ENCODE assay signal across 9 mouse cellular contexts in genomic region chr19:41716233-41717218, GRCm38 (mm10). TPM values are rescaled to one million over a fixed set of nuclear protein-coding genes. Genes with fewer than 3 reads are reported as not detected.
DNase-seq lines count a peak whose midpoint lies in the region; ATAC-seq and TF ChIP-seq lines count a peak whose summit lies in the region.
"Had no signal": no experiment of that assay in that cellular context is flagged by ENCODE, and none has a peak within 500 bp of the region (broad histone marks: within the 10 kb centered on the region; RNA-seq: fewer than 3 reads in every experiment).

No protein-coding gene starts in this region.

- H3K9ac ChIP-seq in liver, embryonic 11.5 days (ENCODE audit: low read depth, low read length) = no peak overlapping the region
- no peak overlapping the region for H3K9ac ChIP-seq in liver, postnatal 0 days (replicated peaks)
- H3K9ac ChIP-seq in embryonic facial prominence, embryonic 11.5 days (replicated peaks; ENCODE audit: low read length) = no peak overlapping the region
- H3K9ac ChIP-seq in hindbrain, embryonic 15.5 days = no peak overlapping the region
- no peak overlapping the region for H3K9ac ChIP-seq in neural tube, embryonic 15.5 days (replicated peaks)
- H3K9ac ChIP-seq: liver, embryonic 15.5 days had no signal

- TF ChIP-seq CTCF in liver, postnatal 0 days (IDR thresholded peaks at IDR 0.05; ENCODE audit: low read depth) = no peak
- TF ChIP-seq CTCF in left cerebral cortex, adult 2 months (IDR thresholded peaks at IDR 0.05) = no peak

- no peak overlapping the region for H3K4me3 ChIP-seq in liver, embryonic 11.5 days (ENCODE audit: low read depth, low read length)
- no peak overlapping the region for H3K4me3 ChIP-seq in liver, postnatal 0 days (ENCODE audit: low read depth, low read length)
- H3K4me3 ChIP-seq in embryonic facial prominence, embryonic 11.5 days (ENCODE audit: low read depth, low read length) = no peak overlapping the region
- no peak overlapping the region for H3K4me3 ChIP-seq in hindbrain, embryonic 15.5 days
- H3K4me3 ChIP-seq in neural tube, embryonic 15.5 days (replicated peaks) = no peak overlapping the region
- no peak overlapping the region for H3K4me3 ChIP-seq in left cerebral cortex, adult 2 months
- H3K4me3 ChIP-seq: liver, embryonic 15.5 days had no signal

- H3K4me1 ChIP-seq in liver, embryonic 11.5 days (replicated peaks; ENCODE audit: control insufficient read depth, insufficient read depth, low read length) = peaks cover 4% of the 10 kb centered on the region; the same call in 1 of the 2 replicates
- H3K4me1 ChIP-seq in liver, postnatal 0 days (ENCODE audit: insufficient read depth) = no peaks in the 10 kb centered on the region
- peaks cover 10% of the 10 kb centered on the region; the same call in 1 of the 2 replicates for H3K4me1 ChIP-seq in embryonic facial prominence, embryonic 11.5 days (ENCODE audit: control insufficient read depth, insufficient read depth, low read length)
- peaks cover 37% of the 10 kb centered on the region for H3K4me1 ChIP-seq in hindbrain, embryonic 15.5 days (replicated peaks)
- peaks cover 60% of the 10 kb centered on the region for H3K4me1 ChIP-seq in neural tube, embryonic 15.5 days
- H3K4me1 ChIP-seq: liver, embryonic 15.5 days had no signal

- peak; percentile 26; the same call in 1 of the 2 replicates for ATAC-seq in liver, embryonic 11.5 days (replicated peaks; ENCODE audit: low FRiP score)
- ATAC-seq in liver, postnatal 0 days = no peak
- ATAC-seq in embryonic facial prominence, embryonic 11.5 days (replicated peaks; ENCODE audit: insufficient number of reproducible peaks, low FRiP score, low TSS enrichment, low read depth) = peak; percentile 81
- peak; percentile 54; the same call in 1 of the 2 replicates for ATAC-seq in hindbrain, embryonic 15.5 days (ENCODE audit: low FRiP score, low read depth)
- peak; percentile 14; the same call in 1 of the 2 replicates for ATAC-seq in neural tube, embryonic 15.5 days (ENCODE audit: low FRiP score)

- WGBS in liver, embryonic 11.5 days = 51% methylated on average over 19 of the region's 19 CpGs
- 37% methylated on average over 19 of the region's 19 CpGs for WGBS in liver, postnatal 0 days (ENCODE audit: insufficient replicate concordance)
- 16% methylated on average over 19 of the region's 19 CpGs for WGBS in embryonic facial prominence, embryonic 11.5 days
- 21% methylated on average over 19 of the region's 19 CpGs for WGBS in hindbrain, embryonic 15.5 days
- 30% methylated on average over 19 of the region's 19 CpGs for WGBS in neural tube, embryonic 15.5 days

- no peak overlapping the region for H3K27ac ChIP-seq in liver, embryonic 11.5 days (ENCODE audit: low read depth, low read length)
- H3K27ac ChIP-seq in liver, postnatal 0 days (ENCODE audit: low read depth) = no peak overlapping the region
- H3K27ac ChIP-seq in embryonic facial prominence, embryonic 11.5 days (replicated peaks; ENCODE audit: low read depth, low read length) = no peak overlapping the region
- H3K27ac ChIP-seq in hindbrain, embryonic 15.5 days (replicated peaks) = no peak overlapping the region
- no peak overlapping the region for H3K27ac ChIP-seq in neural tube, embryonic 15.5 days (replicated peaks)
- no peak overlapping the region for H3K27ac ChIP-seq in left cerebral cortex, adult 2 months
- H3K27ac ChIP-seq: liver, embryonic 15.5 days had no signal

- TF ChIP-seq EP300 in liver, postnatal 0 days (IDR thresholded peaks at IDR 0.05; ENCODE audit: low read depth) = no peak

- H3K9me3 ChIP-seq in liver, embryonic 11.5 days (ENCODE audit: control insufficient read depth, low read length) = no peaks in the 10 kb centered on the region
- H3K9me3 ChIP-seq in liver, postnatal 0 days (ENCODE audit: low read length) = no peaks in the 10 kb centered on the region
- no peaks in the 10 kb centered on the region for H3K9me3 ChIP-seq in embryonic facial prominence, embryonic 11.5 days (replicated peaks; ENCODE audit: control insufficient read depth, low read length)
- no peaks in the 10 kb centered on the region for H3K9me3 ChIP-seq in hindbrain, embryonic 15.5 days
- no peaks in the 10 kb centered on the region for H3K9me3 ChIP-seq in neural tube, embryonic 15.5 days (replicated peaks)
- H3K9me3 ChIP-seq: liver, embryonic 15.5 days had no signal

- H3K27me3 ChIP-seq in liver, embryonic 11.5 days (replicated peaks; ENCODE audit: control insufficient read depth, insufficient read depth, low read length) = no peaks in the 10 kb centered on the region
- no peaks in the 10 kb centered on the region for H3K27me3 ChIP-seq in liver, postnatal 0 days (ENCODE audit: insufficient read depth, low read length)
- H3K27me3 ChIP-seq in embryonic facial prominence, embryonic 11.5 days (ENCODE audit: control insufficient read depth, insufficient read depth, low read length) = no peaks in the 10 kb centered on the region
- H3K27me3 ChIP-seq in hindbrain, embryonic 15.5 days = no peaks in the 10 kb centered on the region
- H3K27me3 ChIP-seq in neural tube, embryonic 15.5 days (replicated peaks) = no peaks in the 10 kb centered on the region
- H3K27me3 ChIP-seq: liver, embryonic 15.5 days had no signal

- intact Hi-C loops in left cerebral cortex, adult 2 months (cut with DNase I) = no loop called here

- H3K36me3 ChIP-seq in liver, embryonic 11.5 days (ENCODE audit: control insufficient read depth, insufficient read depth, low read length) = no peaks in the 10 kb centered on the region
- no peaks in the 10 kb centered on the region for H3K36me3 ChIP-seq in liver, postnatal 0 days (replicated peaks; ENCODE audit: insufficient read depth, low read length)
- H3K36me3 ChIP-seq in embryonic facial prominence, embryonic 11.5 days (replicated peaks; ENCODE audit: control insufficient read depth, insufficient read depth, low read depth, low read length) = no peaks in the 10 kb centered on the region
- H3K36me3 ChIP-seq in hindbrain, embryonic 15.5 days = no peaks in the 10 kb centered on the region
- H3K36me3 ChIP-seq in neural tube, embryonic 15.5 days = no peaks in the 10 kb centered on the region
- H3K36me3 ChIP-seq: liver, embryonic 15.5 days had no signal

- DNase-seq in liver, embryonic 11.5 days (ENCODE audit: low spot score) = no peak
- no peak for DNase-seq in liver, postnatal 0 days
- peak; percentile 68 for DNase-seq in embryonic facial prominence, embryonic 11.5 days (ENCODE audit: low spot score)
- DNase-seq in layer of hippocampus, adult 8-10 months (ENCODE audit: low spot score in 2 of 2) = no peak
- no peak for DNase-seq in left cerebral cortex, adult 2 months (ENCODE audit: extremely low spot score in 1 of 2, low spot score in 2 of 2)
- DNase-seq: thymus, postnatal 36 days had no signal

- H3K4me2 ChIP-seq in liver, embryonic 11.5 days = no peak overlapping the region
- no peak overlapping the region for H3K4me2 ChIP-seq in liver, postnatal 0 days (ENCODE audit: low read depth, low read length)
- no peak overlapping the region for H3K4me2 ChIP-seq in embryonic facial prominence, embryonic 11.5 days (ENCODE audit: low read depth, low read length)
- H3K4me2 ChIP-seq in hindbrain, embryonic 15.5 days = no peak overlapping the region
- H3K4me2 ChIP-seq in neural tube, embryonic 15.5 days = no peak overlapping the region
- H3K4me2 ChIP-seq: liver, embryonic 15.5 days had no signal

RNA-seq across cellular contexts. Expression of gene Slit1, which starts 26.9 kb away (rescaled TPM):
- 0.16 and 0.26 TPM in 2 replicates for polyA plus RNA-seq in liver, embryonic 11.5 days (2014; fragmentation: Nextera tagmentation; extraction: Ambion mirVana)
- polyA plus RNA-seq in liver, postnatal 0 days (2015; fragmentation: Nextera tagmentation; extraction: Ambion mirVana) = 0.12 and 0.13 TPM in 2 replicates
- 2.1 TPM in 2 replicates for polyA plus RNA-seq in embryonic facial prominence, embryonic 11.5 days (2014; fragmentation: Nextera tagmentation; extraction: Ambion mirVana)
- 23.5 and 25.7 TPM in 2 replicates for polyA plus RNA-seq in hindbrain, embryonic 15.5 days (2015; fragmentation: Nextera tagmentation; extraction: Ambion mirVana)
- polyA plus RNA-seq in neural tube, embryonic 15.5 days (2015; fragmentation: Nextera tagmentation; extraction: Ambion mirVana) = 32.8 and 36.8 TPM in 2 replicates
- total RNA-seq in layer of hippocampus, adult 8-10 months (2022) = 100 to 1,000 TPM; 184 to 232 (median 208) TPM
- 10 to 100 TPM; 59.0 to 60.6 TPM for total RNA-seq in left cerebral cortex, adult 2 months (2021)
